Mouse (Mus musculus): ENCODE measurements around the gene Slc8a3.
"Not testable (repeated sequence)": the region's sequence is repeated elsewhere in the genome, so short reads cannot be mapped to it uniquely, and the experiment has no call there.

The Slc8a3 gene

DNA sequence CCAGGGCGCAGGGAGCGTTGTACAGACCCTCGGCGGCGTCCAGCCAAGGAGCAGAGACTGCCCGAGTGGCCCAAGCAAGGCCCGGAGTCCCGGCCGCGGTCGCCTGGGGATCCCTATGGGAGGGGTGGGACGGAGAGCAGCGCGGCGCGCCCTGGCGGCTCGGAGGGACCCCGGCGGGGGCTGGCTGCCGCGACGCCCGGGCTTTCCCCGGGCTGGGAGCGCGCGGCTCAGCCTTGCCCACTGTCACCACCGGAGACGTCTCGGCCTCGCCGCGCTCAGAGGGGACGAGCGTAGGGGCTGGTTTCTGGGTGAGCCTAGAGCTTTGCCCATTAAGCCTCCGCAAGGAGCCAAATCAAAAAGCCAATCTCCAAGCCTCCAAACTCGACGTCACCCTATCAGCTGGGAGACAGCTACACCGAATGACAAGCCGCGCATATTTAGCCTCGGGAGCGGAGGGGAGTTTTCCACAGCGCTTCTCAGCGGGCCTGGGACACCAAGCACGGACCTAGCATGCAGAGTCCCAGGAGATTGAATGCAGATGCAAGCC, at the start of gene Slc8a3:
Slc8a3 (minus strand) TSS at position 306 of the 547 bp plus-strand sequence.
- DNase-seq (ENCODE audit: low spot score), result no peak

- DNase-seq (ENCODE audit: low spot score), result not testable (repeated sequence)
Measured at GRCm38 (mm10) chr12:81379364-81379763, 46.4 kb upstream of the Slc8a3 start, which contains the start of gene Gm4787. TSS of gene Gm4787 (minus strand) at chr12:81379464.

- no peak for DNase-seq (ENCODE audit: low spot score)
Measured at GRCm38 (mm10) chr12:81333841-81334240, 861 bp upstream of the Slc8a3 start.

DNA sequence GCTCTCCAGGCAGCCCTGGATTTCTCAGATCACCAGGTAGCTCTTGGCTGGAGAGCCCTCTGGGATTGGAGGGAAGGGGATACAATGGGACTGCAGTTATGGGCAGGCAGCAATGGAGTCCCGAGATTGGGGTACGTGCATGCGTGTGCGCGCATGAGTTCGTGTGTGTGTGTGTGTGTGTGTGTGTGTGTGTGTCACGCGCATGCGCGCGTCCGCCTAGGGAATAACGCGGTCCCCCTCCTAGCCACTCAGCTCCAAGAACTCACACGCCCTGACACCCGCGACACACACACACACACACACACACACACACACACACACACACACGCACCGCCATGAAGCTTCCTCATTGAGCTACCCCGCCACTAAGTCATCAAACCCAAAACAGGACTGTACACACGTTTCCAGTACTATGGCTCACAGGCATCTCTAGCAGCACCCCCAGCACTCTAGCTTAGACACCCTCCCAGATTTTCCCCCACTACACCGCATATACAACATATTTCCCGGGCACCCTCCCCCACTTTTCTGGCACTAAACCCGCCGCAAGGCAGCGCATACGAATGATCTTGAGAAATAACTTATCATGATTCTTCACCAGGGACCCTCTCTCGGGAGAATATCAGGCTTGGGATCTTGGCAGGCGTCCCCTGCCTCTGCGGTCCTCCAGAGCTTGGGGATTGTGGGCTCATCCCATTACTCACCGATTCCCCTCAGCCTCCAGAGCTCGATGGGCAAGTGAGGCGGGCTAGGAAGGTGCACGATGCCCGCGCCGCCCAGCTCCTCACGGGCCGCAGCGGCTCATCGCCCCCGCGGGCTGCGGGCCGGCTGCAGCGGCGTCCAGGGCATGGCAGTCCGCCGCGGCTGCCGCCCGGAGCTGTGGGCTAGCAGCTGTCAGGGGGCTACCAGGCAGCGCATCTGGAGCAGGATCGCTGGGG, 774 bp downstream of the Slc8a3 start:
- no peak for DNase-seq (ENCODE audit: low spot score)

- DNase-seq (ENCODE audit: low spot score), result no peak
Measured at GRCm38 (mm10) chr12:81331046-81331638, 1.8 kb downstream of the Slc8a3 start.

GRCm38 (mm10) chr12:81324991-81325390, 8.0 kb downstream of the Slc8a3 start:
- DNase-seq (ENCODE audit: low spot score), result no peak

GRCm38 (mm10) chr12:81324116-81324515, 8.9 kb downstream of the Slc8a3 start:
- DNase-seq (ENCODE audit: low spot score), result no peak

DNA sequence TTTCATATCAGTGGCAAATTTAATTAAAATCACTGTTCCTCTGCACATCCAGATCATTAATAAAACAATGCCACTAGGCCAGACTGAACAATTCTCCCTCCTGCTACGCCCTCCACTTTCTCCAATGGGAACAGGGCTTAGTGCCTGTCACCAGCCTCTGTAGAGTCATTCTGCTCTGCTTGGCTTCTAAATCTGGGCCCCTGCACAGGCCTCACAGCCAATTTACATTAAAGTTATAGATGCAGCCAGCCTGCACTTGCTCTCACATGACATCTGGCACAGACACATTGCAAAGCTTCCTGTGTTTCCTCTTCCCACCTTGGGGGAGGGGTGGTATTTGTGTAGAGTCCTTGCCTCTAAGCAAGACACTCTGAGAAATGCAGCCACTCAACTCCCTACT, 12.0 kb downstream of the Slc8a3 start:
- no peak for DNase-seq (ENCODE audit: low spot score)

GRCm38 (mm10) chr12:81317811-81318210, 15.2 kb downstream of the Slc8a3 start:
- DNase-seq (ENCODE audit: low spot score), result no peak

GRCm38 (mm10) chr12:81315953-81316352, 17.0 kb downstream of the Slc8a3 start:
- DNase-seq (ENCODE audit: low spot score), result no peak

GRCm38 (mm10) chr12:81303626-81304025, 29.4 kb downstream of the Slc8a3 start:
- DNase-seq (ENCODE audit: low spot score), result no peak

DNA sequence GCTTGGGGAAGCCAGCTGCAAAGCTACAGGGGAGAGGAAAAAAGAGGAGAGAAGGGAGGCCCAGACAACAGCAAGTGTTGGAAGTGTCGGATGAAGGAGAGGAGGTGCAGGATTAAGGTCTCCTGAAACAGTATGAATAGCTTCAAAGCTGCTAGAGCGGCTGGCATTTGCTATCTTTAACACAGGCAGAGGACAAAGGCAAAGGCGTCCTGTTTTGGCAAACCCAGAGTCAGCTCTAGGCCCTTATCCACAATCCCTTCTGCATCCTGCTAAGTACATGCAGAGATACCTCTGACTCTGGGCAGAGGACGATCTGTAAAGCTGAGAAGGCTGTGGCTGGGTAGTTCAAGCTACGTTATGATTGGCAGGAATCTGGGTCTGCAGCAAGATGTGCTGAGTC, 38.4 kb downstream of the Slc8a3 start:
- DNase-seq (ENCODE audit: low spot score), result no peak

DNA sequence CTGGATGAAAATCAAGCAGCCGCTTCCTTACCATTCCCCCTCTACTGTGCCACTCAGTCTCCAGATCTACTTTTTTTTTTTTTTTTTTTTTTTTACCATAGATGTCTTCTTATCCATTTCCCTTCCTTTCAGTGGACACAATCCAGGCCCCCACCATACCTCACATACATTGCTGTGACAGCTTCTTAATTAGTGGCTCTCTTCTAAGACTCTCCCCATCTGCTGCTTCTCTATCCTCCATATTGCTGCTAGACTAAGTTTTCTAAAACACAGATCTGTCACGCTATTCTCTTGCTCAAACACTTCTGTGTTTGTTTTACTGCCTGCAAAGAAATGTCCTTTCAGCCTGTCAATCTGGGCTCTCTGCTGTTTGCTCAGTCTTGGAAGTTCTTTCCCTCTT, 54.9 kb downstream of the Slc8a3 start:
- DNase-seq (ENCODE audit: low spot score), result no peak

- DNase-seq (ENCODE audit: low spot score), result no peak
Measured at GRCm38 (mm10) chr12:81274616-81275015, 58.4 kb downstream of the Slc8a3 start.

GRCm38 (mm10) chr12:81273333-81273732, 59.6 kb downstream of the Slc8a3 start:
- no peak for DNase-seq (ENCODE audit: low spot score)

DNA sequence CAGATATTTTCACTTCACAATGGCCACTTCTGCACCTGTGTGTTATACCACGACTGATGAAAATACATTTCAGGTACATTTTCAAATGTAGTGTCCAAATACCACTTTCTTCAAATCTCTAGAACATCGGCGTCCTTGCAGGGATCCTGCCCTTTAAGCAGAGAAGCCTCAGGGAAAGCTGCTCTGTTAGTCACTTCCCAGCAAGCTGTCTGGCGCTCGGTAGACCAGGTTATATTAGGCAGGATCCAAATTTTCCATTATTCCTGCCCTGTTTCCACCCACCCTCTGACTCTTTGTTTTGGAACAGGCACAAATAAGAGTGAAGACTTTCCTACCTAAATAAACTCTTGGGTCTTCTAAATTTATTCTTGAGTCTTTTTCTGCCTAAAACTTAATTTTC, 63.7 kb downstream of the Slc8a3 start:
- DNase-seq (ENCODE audit: low spot score), result no peak

DNA sequence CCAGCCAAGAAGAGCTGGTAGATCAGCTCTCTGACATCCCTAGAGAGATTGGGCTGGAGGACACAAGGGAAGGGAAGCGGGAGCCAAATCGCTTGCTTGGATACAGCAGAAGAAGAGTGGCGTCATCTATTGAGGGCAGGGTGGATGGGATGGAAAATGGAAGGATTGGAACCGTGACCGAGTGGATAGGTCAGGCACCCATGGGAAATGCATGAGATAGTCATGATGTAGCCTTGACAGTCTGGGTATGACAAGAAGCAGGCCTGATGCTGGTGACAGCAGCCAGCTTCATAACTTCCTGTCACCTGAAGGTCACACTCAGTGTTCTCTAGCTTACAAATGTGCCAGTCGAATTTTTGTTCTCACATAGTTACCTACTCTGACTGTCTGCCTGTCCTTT, 70.2 kb downstream of the Slc8a3 start:
- no peak for DNase-seq (ENCODE audit: low spot score)

GRCm38 (mm10) chr12:81258215-81258614, 74.8 kb downstream of the Slc8a3 start:
- no peak for DNase-seq (ENCODE audit: low spot score)

GRCm38 (mm10) chr12:81245411-81245810, 87.6 kb downstream of the Slc8a3 start:
- DNase-seq (ENCODE audit: low spot score), result no peak

GRCm38 (mm10) chr12:81244954-81245353, 88.0 kb downstream of the Slc8a3 start:
- DNase-seq (ENCODE audit: low spot score), result no peak

DNA sequence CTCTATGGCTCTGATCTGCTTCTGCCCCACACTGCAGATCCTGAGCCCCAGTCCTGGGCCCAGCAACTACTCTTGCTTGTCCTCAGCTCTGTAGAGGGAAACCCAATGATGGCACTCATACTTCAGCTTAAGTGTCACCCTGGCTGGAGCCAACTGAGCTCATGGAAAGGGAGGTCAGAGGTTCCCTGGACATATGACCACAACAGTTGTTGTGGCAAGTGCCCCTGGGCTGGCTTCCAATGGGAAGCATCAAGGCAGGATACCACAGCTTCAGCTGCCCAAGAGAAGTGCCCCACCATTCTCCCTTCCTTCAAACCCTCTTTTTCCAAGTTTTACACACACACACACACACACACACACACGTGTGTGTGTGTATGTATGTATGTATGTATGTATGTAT, 88.5 kb downstream of the Slc8a3 start:
- no peak for DNase-seq (ENCODE audit: low spot score)

DNA sequence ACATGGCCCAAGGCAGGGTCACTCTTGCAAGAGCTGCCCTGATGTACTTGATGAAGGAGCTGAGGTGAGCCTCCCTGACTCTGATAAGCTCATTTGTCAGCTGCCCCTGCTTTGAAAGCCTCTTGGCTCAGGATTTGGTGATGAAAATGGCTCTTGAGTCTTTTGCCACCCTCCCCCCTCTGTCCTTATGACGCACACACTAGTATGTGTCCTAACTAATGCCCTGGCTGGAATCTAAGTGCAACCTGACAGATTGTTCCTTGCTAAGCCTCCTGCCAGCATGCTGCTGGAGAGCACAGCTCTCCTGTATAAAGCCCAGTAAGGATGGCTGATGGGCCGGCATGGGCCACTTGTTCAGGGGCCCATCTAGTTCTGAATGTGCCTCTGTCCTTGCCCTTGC, 91.3 kb downstream of the Slc8a3 start:
- DNase-seq (ENCODE audit: low spot score), result no peak

DNA sequence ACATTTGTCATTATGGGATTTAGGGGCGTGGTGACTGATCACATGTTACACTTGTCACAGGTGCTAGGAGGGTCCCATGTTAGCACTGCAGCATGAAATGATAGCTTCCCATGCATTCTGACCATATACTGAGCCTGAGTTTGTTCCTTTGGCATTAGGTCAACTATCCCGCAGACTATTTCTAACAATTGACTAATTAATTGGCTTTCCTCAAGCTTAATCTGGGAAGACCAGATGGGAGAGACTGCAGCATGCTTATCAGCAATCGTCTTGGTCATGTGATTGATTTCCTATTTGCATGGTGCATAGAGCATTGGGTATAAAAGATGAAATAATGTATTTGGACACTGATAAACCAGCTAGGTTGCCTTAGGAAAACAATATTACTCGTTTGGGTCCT, 91.9 kb downstream of the Slc8a3 start:
- no peak for DNase-seq (ENCODE audit: low spot score)

Data from ovary, postnatal 10 days (tissue).